Mouse (Mus musculus) olfactory bulb, adult 2 months (tissue): ENCODE results near the gene Fntb.

Source experiments
- CTCF ChIP-seq: fragments of 200-500 bp; IDR thresholded peaks from 2 replicates; pipeline ENCODE4 v1.5.1; 2012; ENCODE audit warnings: low read depth, mild to moderate bottlenecking, low read length, moderate library complexity; ENCODE audit not compliant: insufficient read depth
- POLR2A ChIP-seq: fragments of 200-500 bp; IDR thresholded peaks from 2 replicates; pipeline ENCODE4 v1.6.1; 2012; ENCODE audit warnings: mild to moderate bottlenecking, low read depth, low read length, moderate library complexity; ENCODE audit not compliant: insufficient read depth

DNA sequence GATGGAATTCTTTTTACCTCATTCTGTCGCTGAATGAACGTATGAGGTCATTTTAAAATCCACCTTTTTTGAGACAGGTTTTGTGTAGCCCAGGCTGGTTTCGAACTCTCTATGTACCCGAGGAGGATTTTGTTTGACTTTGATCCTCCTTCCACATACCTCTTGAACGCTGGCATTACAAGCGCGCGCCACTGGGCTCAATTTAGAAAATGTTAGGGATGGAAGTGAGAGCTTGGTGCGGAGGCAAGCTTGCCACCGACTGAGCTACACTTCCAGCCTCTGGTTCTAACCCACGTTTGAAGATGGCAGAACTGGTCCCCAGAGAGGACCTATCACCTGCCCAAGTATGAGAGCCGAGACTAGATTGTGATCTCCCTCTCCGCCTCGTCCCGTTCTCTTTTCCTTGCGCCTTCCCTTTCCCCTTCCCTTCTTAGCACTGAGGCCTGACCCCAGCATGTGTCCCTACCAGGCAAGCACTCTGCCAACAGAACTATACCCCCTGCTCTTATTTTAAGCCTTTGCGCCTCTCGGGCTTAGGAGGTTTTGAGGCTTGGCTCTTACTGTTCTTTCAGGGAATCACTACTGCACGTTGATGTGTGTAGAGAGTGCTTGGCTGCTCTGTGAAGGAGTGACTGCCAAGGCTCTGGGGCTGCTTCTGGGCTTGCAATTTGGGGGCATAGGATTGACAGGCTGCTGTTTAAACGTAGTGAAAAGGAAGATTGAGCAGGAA is 677 bp downstream of the Fntb start:
- TF ChIP-seq CTCF (no peak), POLR2A (no peak)
